Mouse (Mus musculus) olfactory bulb, adult 2 months (tissue): Measurements from ENCODE around the gene Spa17.

Source experiments
- CTCF ChIP-seq: fragments of 200-500 bp; IDR thresholded peaks from 2 replicates; pipeline ENCODE4 v1.5.1; 2012; ENCODE audit warnings: low read depth, mild to moderate bottlenecking, low read length, moderate library complexity; ENCODE audit not compliant: insufficient read depth
- POLR2A ChIP-seq: fragments of 200-500 bp; IDR thresholded peaks from 2 replicates; pipeline ENCODE4 v1.6.1; 2012; ENCODE audit warnings: mild to moderate bottlenecking, low read depth, low read length, moderate library complexity; ENCODE audit not compliant: insufficient read depth

DNA sequence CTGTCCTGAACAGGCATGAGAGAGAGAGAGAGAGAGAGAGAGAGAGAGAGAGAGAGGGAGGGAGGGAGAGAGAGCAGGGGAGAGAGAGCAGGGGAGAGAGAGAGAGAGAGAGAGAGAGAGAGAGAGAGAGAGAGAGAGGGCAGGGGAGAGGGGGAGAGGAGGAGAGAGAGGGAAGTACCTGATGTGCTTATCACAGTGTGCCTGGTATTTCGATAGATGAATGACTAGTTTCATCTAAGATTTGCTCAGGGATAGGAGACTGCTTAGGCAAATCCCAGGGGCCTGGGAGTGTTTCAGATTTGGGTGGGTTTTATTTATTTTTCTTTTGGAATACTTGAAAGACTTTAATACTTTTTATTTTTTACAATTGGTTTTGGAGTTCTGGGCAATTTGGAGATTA lies 49.7 kb upstream of the Spa17 start:
- TF ChIP-seq CTCF (no peak), POLR2A (no peak)
